Mouse (Mus musculus) lung, postnatal 0 days (tissue): ENCODE measurements around the gene Rap2c. TPM values are rescaled to one million over a fixed set of nuclear protein-coding genes. Genes with fewer than 3 reads are reported as not detected.

Source experiments
- ATAC-seq: fragments of 200-750 bp; cut with Nextera tagmentation; 2 replicates; pipeline ENCODE4 v1.8.0; 2017; ENCODE audit warnings: moderate library complexity
- DNase-seq: peaks from one replicate; pipeline ENCODE4 v3.0.0-alpha.2; 2016; ENCODE audit warnings: low spot score
- H3K27ac ChIP-seq: fragments of 300-500 bp; sonication (generic); 2 replicates; pipeline ENCODE4 v1.5.1; 2014; ENCODE audit warnings: antibody characterized with exemption, mild to moderate bottlenecking, low read length, mixed read lengths
- H3K27me3 ChIP-seq: fragments of 300-500 bp; sonication (generic); replicated peaks from 2 replicates; pipeline ENCODE4 v1.6.1; 2014; ENCODE audit warnings: low read length, mixed read lengths; ENCODE audit not compliant: insufficient read depth
- H3K36me3 ChIP-seq: fragments of 300-500 bp; sonication (generic); 2 replicates; pipeline ENCODE4 v1.6.1; 2014; ENCODE audit warnings: low read length, mixed read lengths; ENCODE audit not compliant: insufficient read depth
- H3K4me1 ChIP-seq: fragments of 300-500 bp; sonication (generic); 2 replicates; pipeline ENCODE4 v1.6.1; 2014; ENCODE audit warnings: antibody characterized with exemption, low read depth, low read length, mixed read lengths; ENCODE audit not compliant: insufficient read depth
- H3K4me2 ChIP-seq: fragments of 300-500 bp; sonication (generic); replicated peaks from 2 replicates; pipeline ENCODE4 v1.6.1; 2014; ENCODE audit warnings: low read depth, mild to moderate bottlenecking, low read length, moderate library complexity, mixed read lengths
- H3K4me3 ChIP-seq: fragments of 300-500 bp; sonication (generic); 2 replicates; pipeline ENCODE4 v1.5.1; 2014; ENCODE audit warnings: low read depth, low read length
- H3K9ac ChIP-seq: fragments of 300-500 bp; sonication (generic); replicated peaks from 2 replicates; pipeline ENCODE4 v1.6.1; 2014; ENCODE audit warnings: low read depth, mild to moderate bottlenecking
- H3K9me3 ChIP-seq: fragments of 300-500 bp; sonication (generic); 2 replicates; pipeline ENCODE4 v1.6.1; 2016; ENCODE audit warnings: low read length, mixed read lengths
- CTCF ChIP-seq: IDR thresholded peaks from 2 replicates; pipeline ENCODE4 v1.5.1; 2016; ENCODE audit warnings: antibody characterized with exemption, mild to moderate bottlenecking
- EP300 ChIP-seq: IDR thresholded peaks from 2 replicates; pipeline ENCODE4 v1.6.1; 2016; ENCODE audit warnings: antibody characterized with exemption, mild to moderate bottlenecking, control low read depth
- WGBS: fragments of 180-500 bp; shearing (Covaris S2); extraction: QIAGEN DNeasy Blood & Tissue Kit; methylation state at CpG from one replicate; pipeline ENCODE4 v1.1.7; 2014; 5-methylcytosine and 5-hydroxymethylcytosine counted together
- polyA plus RNA-seq: library from polyadenylated mRNA; unstranded; fragments of >200 nt; fragmentation: Nextera tagmentation; extraction: Ambion mirVana; gene quantifications from 2 replicates; pipeline ENCODE4 v1.2.1, GENCODE M21; 2015

The Rap2c gene
- polyA plus RNA-seq, 1 experiment from 2014 or later = 14.0 TPM

DNA sequence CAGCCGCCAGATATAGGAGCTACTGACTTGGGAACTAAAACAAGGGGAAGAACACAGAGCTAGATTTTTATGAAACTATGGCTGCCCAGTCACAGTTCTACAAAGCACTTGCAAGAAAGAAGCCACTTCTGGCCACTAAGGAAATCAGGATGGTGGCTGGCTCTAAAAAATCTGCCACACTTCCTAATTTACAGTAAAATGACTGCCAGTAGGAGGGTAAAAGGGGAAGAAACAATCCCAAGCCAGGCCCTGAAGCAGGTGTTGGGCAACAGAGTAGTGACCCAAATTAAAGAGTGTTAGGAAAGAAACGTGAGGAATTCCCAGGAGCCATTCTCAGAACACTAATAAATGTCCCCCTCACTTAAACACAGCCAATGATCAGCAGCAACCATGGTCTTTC, 5.5 kb downstream of the Rap2c start:
- no peak overlapping the region for H3K9ac ChIP-seq
- no peak overlapping the region for H3K4me3 ChIP-seq
- no peak overlapping the region for H3K27ac ChIP-seq
- H3K27me3 ChIP-seq = no peaks in the 10 kb centered on the region
- no peaks in the 10 kb centered on the region for H3K9me3 ChIP-seq
- H3K36me3 ChIP-seq = no peaks in the 10 kb centered on the region
- 64% methylated on average over 2 of the region's 2 CpGs for WGBS
- ATAC-seq = no peak
- DNase-seq = no peak
- TF ChIP-seq CTCF = no peak
- TF ChIP-seq EP300 = no peak
- H3K4me2 ChIP-seq = no peak overlapping the region
- no peaks in the 10 kb centered on the region for H3K4me1 ChIP-seq

GRCm38 (mm10) chrX:51010323-51010722, 7.5 kb downstream of the Rap2c start:
- Histone ChIP-seq H3K9me3 (no peaks in the 10 kb centered on the region), H3K27me3 (no peaks in the 10 kb centered on the region), H3K4me1 (no peaks in the 10 kb centered on the region), H3K36me3 (no peaks in the 10 kb centered on the region), H3K4me3 (no peak overlapping the region), H3K4me2 (no peak overlapping the region), H3K9ac (no peak overlapping the region), H3K27ac (no peak overlapping the region)
- TF ChIP-seq CTCF (no peak), EP300 (no peak)
- no peak for ATAC-seq
- no peak for DNase-seq
- WGBS = 79% methylated on average over 4 of the region's 4 CpGs

- no peak overlapping the region for H3K4me2 ChIP-seq
- 73% methylated on average over 6 of the region's 6 CpGs for WGBS
- no peaks in the 10 kb centered on the region for H3K9me3 ChIP-seq
- TF ChIP-seq CTCF (no peak), EP300 (no peak)
- H3K9ac ChIP-seq = no peak overlapping the region
- no peak overlapping the region for H3K4me3 ChIP-seq
- H3K27ac ChIP-seq = no peak overlapping the region
- DNase-seq = no peak
- H3K36me3 ChIP-seq = no peaks in the 10 kb centered on the region
- H3K4me1 ChIP-seq = no peaks in the 10 kb centered on the region
- H3K27me3 ChIP-seq = no peaks in the 10 kb centered on the region
- ATAC-seq = no peak
Measured at GRCm38 (mm10) chrX:51000791-51001190, 17.0 kb downstream of the Rap2c start.

GRCm38 (mm10) chrX:50995310-50995709, 22.5 kb downstream of the Rap2c start:
- Histone ChIP-seq H3K4me3 (no peak overlapping the region), H3K9ac (no peak overlapping the region), H3K9me3 (no peaks in the 10 kb centered on the region), H3K36me3 (no peaks in the 10 kb centered on the region), H3K27ac (no peak overlapping the region), H3K4me2 (no peak overlapping the region), H3K4me1 (no peaks in the 10 kb centered on the region), H3K27me3 (no peaks in the 10 kb centered on the region)
- ATAC-seq (no peak), DNase-seq (no peak)
- TF ChIP-seq EP300 (no peak), CTCF (no peak)
- WGBS = 63% methylated on average over 2 of the region's 2 CpGs

DNA sequence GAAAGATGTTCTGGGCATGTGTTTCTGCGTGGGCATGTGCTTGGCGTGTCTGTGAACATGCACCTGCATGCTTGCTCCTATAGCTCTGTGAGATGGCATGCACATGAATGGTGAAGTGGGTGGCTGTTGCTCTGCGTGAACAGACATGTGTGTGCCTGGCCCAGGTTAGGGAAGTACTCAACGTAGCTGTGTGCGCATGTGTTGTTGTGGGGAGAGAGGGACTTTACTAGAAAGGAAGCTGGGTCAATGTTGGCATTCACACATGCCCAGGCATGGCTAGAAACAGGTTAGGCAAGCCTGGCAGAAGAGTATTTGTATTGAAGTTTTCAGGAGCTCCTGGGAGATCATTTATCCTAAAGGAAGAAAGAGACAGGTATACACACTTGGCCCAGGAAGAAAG, 26.5 kb downstream of the Rap2c start:
- Histone ChIP-seq H3K27ac (no peak overlapping the region), H3K27me3 (no peaks in the 10 kb centered on the region), H3K4me2 (no peak overlapping the region), H3K4me3 (no peak overlapping the region), H3K9me3 (no peaks in the 10 kb centered on the region), H3K4me1 (no peaks in the 10 kb centered on the region), H3K9ac (no peak overlapping the region), H3K36me3 (no peaks in the 10 kb centered on the region)
- DNase-seq (no peak), ATAC-seq (no peak)
- no peak for TF ChIP-seq CTCF
- 88% methylated on average over 5 of the region's 5 CpGs for WGBS

GRCm38 (mm10) chrX:50989940-50990339, 27.9 kb downstream of the Rap2c start:
- no peak overlapping the region for H3K4me2 ChIP-seq
- no peaks in the 10 kb centered on the region for H3K27me3 ChIP-seq
- ATAC-seq (no peak), DNase-seq (no peak)
- TF ChIP-seq CTCF (no peak), EP300 (no peak)
- H3K4me3 ChIP-seq = no peak overlapping the region
- no peak overlapping the region for H3K9ac ChIP-seq
- H3K4me1 ChIP-seq = no peaks in the 10 kb centered on the region
- no peaks in the 10 kb centered on the region for H3K9me3 ChIP-seq
- H3K36me3 ChIP-seq = no peaks in the 10 kb centered on the region
- H3K27ac ChIP-seq = no peak overlapping the region
- 81% methylated on average over 6 of the region's 6 CpGs for WGBS

GRCm38 (mm10) chrX:50988581-50988980, 29.2 kb downstream of the Rap2c start:
- WGBS = 20% methylated on average over 1 of the region's 1 CpGs
- no peaks in the 10 kb centered on the region for H3K9me3 ChIP-seq
- TF ChIP-seq CTCF = no peak
- TF ChIP-seq EP300 = no peak

More at GRCm38 (mm10) chrX:50988581-50988980, 29.2 kb downstream of the Rap2c start:
- Histone ChIP-seq H3K4me3 (no peak overlapping the region), H3K9ac (no peak overlapping the region), H3K27ac (no peak overlapping the region), H3K27me3 (no peaks in the 10 kb centered on the region), H3K36me3 (no peaks in the 10 kb centered on the region), H3K4me1 (no peaks in the 10 kb centered on the region), H3K4me2 (no peak overlapping the region)
- ATAC-seq = no peak
- DNase-seq = no peak
